Mouse (Mus musculus): ENCODE measurements around the gene 4921517D22Rik. TPM values are rescaled to one million over a fixed set of nuclear protein-coding genes. Genes with fewer than 3 reads are reported as not detected.
"Not testable (repeated sequence)": the region's sequence is repeated elsewhere in the genome, so short reads cannot be mapped to it uniquely, and the experiment has no call there.

Gene 4921517D22Rik
- not detected in 2 replicates for polyA plus RNA-seq (2012; rRNA removed)

GRCm38 (mm10) chr13:59694008-59694407 is at the start of gene 4921517D22Rik:
Gene 4921517D22Rik, minus strand, starts transcription at chr13:59694108.
- H3K27me3 ChIP-seq (ENCODE audit: control insufficient read depth, insufficient read depth, low read length), result no peaks in the 10 kb centered on the region
- no peaks in the 10 kb centered on the region for H3K4me1 ChIP-seq (ENCODE audit: control insufficient read depth, insufficient read depth, low read length)
- no peak for TF ChIP-seq POLR2A (IDR thresholded peaks at IDR 0.05; ENCODE audit: borderline replicate concordance, insufficient read depth, low read length)
- no peak for TF ChIP-seq CTCF (IDR thresholded peaks at IDR 0.05; ENCODE audit: borderline replicate concordance, insufficient read depth, low read depth, low read length)
- no peak within 1 kb of the TSS for H3K4me3 ChIP-seq (replicated peaks; ENCODE audit: insufficient read depth, low read depth, low read length)
- no peak within 1 kb of the TSS for H3K27ac ChIP-seq (ENCODE audit: insufficient read depth, low read length)
- DNase-seq, result no peak
- WGBS, result 87% methylated on average over 3 of the region's 3 CpGs

DNA sequence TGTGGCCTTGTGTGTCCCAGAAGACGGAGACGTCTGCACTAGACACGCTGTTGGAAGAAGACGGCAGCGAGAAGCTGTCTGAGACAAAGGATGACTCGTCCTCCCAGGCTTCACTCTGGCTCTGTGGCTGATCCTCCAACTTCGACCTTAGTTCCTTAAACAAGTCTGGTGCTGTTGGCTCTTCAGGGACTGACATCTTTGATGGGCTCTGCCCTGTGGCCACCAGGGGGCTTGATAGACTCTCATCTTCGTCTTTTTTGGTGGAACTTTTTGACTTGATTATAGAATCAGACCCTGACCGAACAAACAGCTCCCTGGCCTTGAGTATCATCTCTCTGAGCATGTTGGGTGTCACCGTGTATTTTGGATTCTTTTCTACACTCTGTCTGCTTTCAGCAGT is 47.8 kb upstream of the 4921517D22Rik start:
- no peak for DNase-seq
- TF ChIP-seq POLR2A (IDR thresholded peaks at IDR 0.05; ENCODE audit: borderline replicate concordance, insufficient read depth, low read length), result no peak
- no peak overlapping the region for H3K4me3 ChIP-seq (replicated peaks; ENCODE audit: insufficient read depth, low read depth, low read length)

GRCm38 (mm10) chr13:59741096-59741495 is 47.2 kb upstream of the 4921517D22Rik start:
- WGBS, result 18% methylated on average over 11 of the region's 11 CpGs
- Histone ChIP-seq H3K4me1 (ENCODE audit: control insufficient read depth, insufficient read depth, low read length) (no peaks in the 10 kb centered on the region; the same call in 1 of the 2 replicates), H3K27ac (ENCODE audit: insufficient read depth, low read length) (no peak overlapping the region), H3K4me3 (replicated peaks; ENCODE audit: insufficient read depth, low read depth, low read length) (no peak overlapping the region), H3K27me3 (ENCODE audit: control insufficient read depth, insufficient read depth, low read length) (no peaks in the 10 kb centered on the region)
- no peak for TF ChIP-seq POLR2A (IDR thresholded peaks at IDR 0.05; ENCODE audit: borderline replicate concordance, insufficient read depth, low read length)
- no peak for TF ChIP-seq CTCF (IDR thresholded peaks at IDR 0.05; ENCODE audit: borderline replicate concordance, insufficient read depth, low read depth, low read length)
- DNase-seq, result no peak

More for the DNA sequence above, 47.8 kb upstream of the 4921517D22Rik start:
- H3K27me3 ChIP-seq (ENCODE audit: control insufficient read depth, insufficient read depth, low read length), result no peaks in the 10 kb centered on the region
- H3K27ac ChIP-seq (ENCODE audit: insufficient read depth, low read length), result no peak overlapping the region
- WGBS, result 73% methylated on average over 10 of the region's 10 CpGs
- peaks cover 3% of the 10 kb centered on the region for H3K4me1 ChIP-seq (ENCODE audit: control insufficient read depth, insufficient read depth, low read length)

GRCm38 (mm10) chr13:59739397-59739796 is 45.5 kb upstream of the 4921517D22Rik start:
- Histone ChIP-seq H3K27me3 (ENCODE audit: control insufficient read depth, insufficient read depth, low read length) (no peaks in the 10 kb centered on the region), H3K27ac (ENCODE audit: insufficient read depth, low read length) (no peak overlapping the region), H3K4me1 (ENCODE audit: control insufficient read depth, insufficient read depth, low read length) (no peaks in the 10 kb centered on the region; the same call in 1 of the 2 replicates), H3K4me3 (replicated peaks; ENCODE audit: insufficient read depth, low read depth, low read length) (no peak overlapping the region)
- 93% methylated on average over 4 of the region's 4 CpGs for WGBS
- DNase-seq, result no peak
- TF ChIP-seq POLR2A (IDR thresholded peaks at IDR 0.05; ENCODE audit: borderline replicate concordance, insufficient read depth, low read length) (no peak), CTCF (IDR thresholded peaks at IDR 0.05; ENCODE audit: borderline replicate concordance, insufficient read depth, low read depth, low read length) (no peak)

DNA sequence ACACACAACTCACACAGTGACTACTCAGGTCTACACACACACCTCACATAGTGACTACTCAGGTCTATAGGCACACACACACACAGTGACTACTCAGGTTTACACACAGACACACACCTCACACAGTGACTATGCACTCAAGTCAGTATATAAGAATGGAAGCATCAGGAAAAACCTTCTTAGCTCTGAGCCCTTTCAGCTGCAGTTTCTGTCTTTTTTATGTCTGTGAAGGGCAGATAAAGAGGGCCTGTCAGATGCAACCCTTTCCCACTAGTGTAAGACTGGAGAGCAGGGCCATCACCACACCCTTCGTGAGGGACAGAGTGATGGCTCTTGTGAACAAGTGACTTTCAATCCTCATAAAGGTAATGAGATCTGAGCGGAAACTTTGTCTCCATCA is 44.5 kb upstream of the 4921517D22Rik start:
- TF ChIP-seq CTCF (IDR thresholded peaks at IDR 0.05; ENCODE audit: borderline replicate concordance, insufficient read depth, low read depth, low read length) (no peak), POLR2A (IDR thresholded peaks at IDR 0.05; ENCODE audit: borderline replicate concordance, insufficient read depth, low read length) (no peak)
- H3K27ac ChIP-seq (ENCODE audit: insufficient read depth, low read length), result no peak overlapping the region
- no peak overlapping the region for H3K4me3 ChIP-seq (replicated peaks; ENCODE audit: insufficient read depth, low read depth, low read length)
- 85% methylated on average over 2 of the region's 2 CpGs for WGBS
- H3K4me1 ChIP-seq (ENCODE audit: control insufficient read depth, insufficient read depth, low read length), result no peaks in the 10 kb centered on the region; the same call in 1 of the 2 replicates
- no peak for DNase-seq
- H3K27me3 ChIP-seq (ENCODE audit: control insufficient read depth, insufficient read depth, low read length), result no peaks in the 10 kb centered on the region

GRCm38 (mm10) chr13:59735190-59735589 is 41.3 kb upstream of the 4921517D22Rik start:
- no peak for DNase-seq
- Histone ChIP-seq H3K27ac (ENCODE audit: insufficient read depth, low read length) (no peak overlapping the region), H3K4me1 (ENCODE audit: control insufficient read depth, insufficient read depth, low read length) (no peaks in the 10 kb centered on the region; the same call in 1 of the 2 replicates), H3K4me3 (replicated peaks; ENCODE audit: insufficient read depth, low read depth, low read length) (no peak overlapping the region), H3K27me3 (ENCODE audit: control insufficient read depth, insufficient read depth, low read length) (no peaks in the 10 kb centered on the region)
- TF ChIP-seq CTCF (IDR thresholded peaks at IDR 0.05; ENCODE audit: borderline replicate concordance, insufficient read depth, low read depth, low read length) (no peak), POLR2A (IDR thresholded peaks at IDR 0.05; ENCODE audit: borderline replicate concordance, insufficient read depth, low read length) (no peak)
- 37% methylated on average over 3 of the region's 3 CpGs for WGBS

- H3K4me1 ChIP-seq (ENCODE audit: control insufficient read depth, insufficient read depth, low read length); H3K27me3 ChIP-seq (ENCODE audit: control insufficient read depth, insufficient read depth, low read length); H3K27ac ChIP-seq (ENCODE audit: insufficient read depth, low read length); DNase-seq; H3K4me3 ChIP-seq (replicated peaks; ENCODE audit: insufficient read depth, low read depth, low read length): not testable (repeated sequence)
- WGBS, result 45% methylated on average over 6 of the region's 6 CpGs
Measured at GRCm38 (mm10) chr13:59734347-59734746, 40.4 kb upstream of the 4921517D22Rik start.

DNA sequence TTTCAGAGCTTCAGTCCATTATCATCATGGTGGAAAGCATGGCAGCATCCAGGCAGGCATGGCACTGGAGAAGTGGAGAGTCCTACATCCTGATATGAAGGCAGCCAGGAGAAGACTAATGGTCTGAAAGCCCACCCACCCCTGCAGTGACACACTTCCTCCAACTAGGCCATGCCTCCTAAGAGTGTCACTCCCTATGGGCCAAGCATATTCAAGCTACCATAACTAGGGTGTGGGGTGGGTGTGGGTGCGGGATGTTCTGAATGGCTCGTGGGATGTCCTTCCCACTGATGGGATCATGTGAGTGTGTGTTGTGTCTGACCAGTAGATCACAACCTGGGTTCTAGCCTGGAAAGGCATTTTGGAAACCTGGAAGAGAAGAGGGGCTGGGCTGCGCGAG is 40.0 kb upstream of the 4921517D22Rik start:
- no peak overlapping the region for H3K4me3 ChIP-seq (replicated peaks; ENCODE audit: insufficient read depth, low read depth, low read length)
- DNase-seq, result no peak
- TF ChIP-seq POLR2A (IDR thresholded peaks at IDR 0.05; ENCODE audit: borderline replicate concordance, insufficient read depth, low read length), result no peak
- no peak for TF ChIP-seq CTCF (IDR thresholded peaks at IDR 0.05; ENCODE audit: borderline replicate concordance, insufficient read depth, low read depth, low read length)
- WGBS, result 89% methylated on average over 4 of the region's 4 CpGs
- no peak overlapping the region for H3K27ac ChIP-seq (ENCODE audit: insufficient read depth, low read length)
- no peaks in the 10 kb centered on the region for H3K27me3 ChIP-seq (ENCODE audit: control insufficient read depth, insufficient read depth, low read length)
- no peaks in the 10 kb centered on the region; the same call in 1 of the 2 replicates for H3K4me1 ChIP-seq (ENCODE audit: control insufficient read depth, insufficient read depth, low read length)

Measured in cerebellum, adult 2 months (tissue).